Mouse (Mus musculus) mesoderm, embryonic 11.5 days (tissue): ENCODE measurements around the gene Nxph2.
A peak's percentile ranks its signal among the peaks of the same experiment; 100 is the strongest.

Experiments used
- DNase-seq: peaks from one replicate; pipeline ENCODE4 v3.0.0-alpha.2; 2012; ENCODE audit warnings: low read depth, low spot score

The Nxph2 gene

DNA sequence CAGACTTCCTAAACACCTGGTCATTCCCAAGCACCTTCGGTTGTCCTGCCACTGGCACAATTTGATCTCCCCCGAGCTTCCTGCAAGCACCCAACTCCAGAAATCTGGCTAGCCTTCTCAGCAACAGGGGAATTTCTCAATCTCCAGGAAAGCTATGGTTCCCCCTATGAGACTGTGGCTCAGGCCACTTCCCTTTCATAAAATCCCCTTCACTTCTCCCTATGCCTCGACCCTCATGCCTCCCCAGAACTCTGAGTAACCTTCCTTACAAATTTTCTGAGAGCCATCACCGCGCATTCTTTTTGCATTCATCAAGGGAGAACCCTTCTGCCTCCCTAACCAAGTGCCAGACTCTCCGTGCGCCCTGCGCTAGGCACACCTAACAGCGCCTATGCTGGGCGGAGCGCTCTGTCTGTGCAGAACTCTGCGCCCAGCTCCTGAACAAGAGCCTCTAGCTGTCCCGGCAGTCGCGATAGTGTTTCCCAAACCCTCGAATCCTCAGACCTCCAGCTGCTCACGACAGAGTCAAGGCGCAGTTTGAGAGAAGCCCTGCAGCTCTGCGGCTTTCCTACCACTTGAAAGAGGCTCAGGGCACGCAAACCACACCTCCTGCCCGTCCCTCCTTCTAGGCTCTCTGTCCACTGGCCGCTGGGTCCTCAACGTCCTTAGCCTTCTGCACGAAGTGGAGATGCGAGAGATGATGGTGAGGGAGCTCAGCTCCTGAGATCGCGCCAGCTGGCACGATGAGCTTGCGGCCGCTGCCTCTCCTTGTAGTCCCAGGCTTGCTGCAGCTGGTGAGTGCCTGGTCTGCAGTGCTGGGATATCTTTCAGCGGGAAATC is at the start of gene Nxph2:
Gene Nxph2, plus strand, starts transcription at position 501 of the 840 bp plus-strand sequence.
- peak; percentile 39 for DNase-seq

DNA sequence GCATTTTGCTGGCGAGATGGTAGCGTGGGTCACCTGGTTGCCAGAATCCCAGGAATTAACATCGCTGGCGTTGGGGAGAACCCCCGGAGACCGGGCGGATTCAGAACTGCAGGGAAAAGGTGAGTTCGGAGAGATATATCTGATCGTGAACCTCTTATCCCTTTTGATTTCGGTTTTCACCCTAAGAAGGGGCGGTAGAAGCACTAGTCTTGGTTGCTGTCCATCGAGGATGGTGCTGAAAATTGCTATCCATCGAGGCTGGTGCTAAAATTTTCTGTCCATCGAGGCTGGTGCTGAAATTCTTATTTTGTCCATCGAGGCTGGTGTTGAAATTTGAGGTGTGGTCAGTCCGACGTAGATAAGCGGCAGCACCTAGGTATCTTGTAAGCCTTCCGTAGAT is 30.1 kb upstream of the Nxph2 start:
- DNase-seq, result peak; percentile 61

DNA sequence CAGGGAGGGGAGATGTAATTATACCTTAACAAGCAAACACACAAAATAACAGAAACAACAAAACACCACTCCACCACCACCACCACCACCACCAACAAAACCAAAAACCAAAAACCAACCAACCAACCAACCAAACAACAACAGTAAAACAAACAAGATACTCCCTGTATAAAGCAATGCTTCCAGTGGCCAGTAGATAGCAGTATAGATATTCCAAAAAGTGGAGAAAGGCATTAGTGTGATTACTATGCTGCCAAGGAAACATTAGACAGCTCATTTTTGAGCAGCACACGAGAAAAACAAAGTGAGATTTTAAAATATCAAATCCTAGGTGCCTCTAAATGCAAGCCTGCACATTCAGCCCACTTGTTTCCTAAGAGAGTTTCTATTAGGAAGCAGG is 6.2 kb upstream of the Nxph2 start:
- no peak for DNase-seq
